Mouse (Mus musculus) spleen, adult 18-20 months (tissue): ENCODE data around the gene Tlk1.

Source experiments
- DNase-seq, 2 experiments: peaks; one replicate each; pipeline ENCODE4 v3.0.0; 2022; ENCODE audit warnings: mixed read lengths in 2 of 2

The Tlk1 gene

DNA sequence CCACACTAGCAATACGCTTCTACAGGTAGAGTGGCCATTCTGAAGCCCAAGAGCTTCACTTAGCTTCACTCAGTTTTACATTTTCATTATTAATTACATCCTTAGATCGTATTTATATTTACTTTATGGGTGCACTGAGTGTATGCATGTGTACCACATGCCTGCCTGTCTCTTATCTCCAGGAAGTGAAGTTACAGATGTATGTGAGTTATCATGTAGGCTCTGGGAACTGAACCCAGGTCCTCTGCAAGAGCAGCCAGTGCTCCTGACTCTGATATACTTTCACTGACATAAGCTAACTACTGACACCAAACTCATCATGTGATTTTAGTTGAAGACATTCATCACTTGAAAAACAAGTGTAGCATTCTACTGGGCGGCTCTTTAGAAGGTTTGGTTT is 36.2 kb downstream of the Tlk1 start:
- DNase-seq: no peak

DNA sequence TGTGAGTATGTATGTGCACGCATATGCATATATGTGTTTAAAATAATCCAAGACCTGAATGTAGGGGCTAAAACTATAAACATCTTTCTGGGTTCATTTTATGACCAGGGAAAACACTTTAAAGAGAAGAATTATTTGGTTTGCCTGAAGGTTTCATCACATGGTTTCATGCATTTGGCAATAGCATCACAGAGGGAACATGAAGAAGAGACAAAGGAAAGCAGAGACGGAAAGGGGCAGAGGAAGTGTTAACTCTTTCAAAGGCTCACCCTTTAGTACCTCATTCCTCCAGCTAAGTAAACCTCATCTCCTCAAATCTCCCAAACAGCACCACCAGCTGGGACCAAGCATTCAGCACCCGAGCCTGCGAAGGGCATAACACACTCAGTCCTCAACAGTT is 41.1 kb downstream of the Tlk1 start:
- no peak for DNase-seq

DNA sequence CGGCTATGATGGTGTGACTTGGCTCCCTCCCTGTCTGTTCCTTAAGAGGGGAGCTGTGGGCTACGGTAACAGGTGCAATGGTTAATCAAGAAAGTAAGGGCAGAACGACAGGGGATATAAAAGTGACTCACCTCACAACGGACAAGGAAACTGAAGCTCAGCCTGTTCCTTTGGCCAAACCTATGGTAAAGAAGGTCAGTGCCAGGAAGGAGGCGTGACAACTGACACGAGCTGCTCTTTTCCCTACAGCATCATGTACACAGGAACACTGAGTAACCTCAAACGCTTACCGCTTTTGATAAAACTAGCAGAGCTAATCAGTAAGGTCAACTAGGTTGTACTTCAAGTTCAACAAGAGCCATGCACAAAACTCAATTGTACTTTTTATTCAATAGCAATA is 42.0 kb downstream of the Tlk1 start:
- no peak for DNase-seq

DNA sequence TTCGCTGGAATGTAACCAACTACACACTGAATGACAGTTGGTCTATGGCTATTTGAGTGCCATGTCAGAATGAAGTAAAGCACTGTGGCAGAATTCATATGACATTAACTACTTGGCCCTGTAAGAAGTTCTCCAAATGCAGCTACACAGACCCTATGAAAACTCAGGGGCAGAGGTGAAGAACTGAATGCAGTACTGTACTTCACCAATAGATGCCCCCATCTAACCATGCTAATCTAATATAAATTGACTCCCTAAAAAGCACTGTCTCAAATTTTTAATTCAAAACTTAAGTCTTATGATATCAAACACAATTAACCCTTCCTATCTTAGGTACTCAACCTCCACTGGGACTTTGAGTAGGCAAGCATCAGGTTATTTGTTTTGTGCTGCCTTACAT is 45.9 kb downstream of the Tlk1 start:
- DNase-seq: no peak

DNA sequence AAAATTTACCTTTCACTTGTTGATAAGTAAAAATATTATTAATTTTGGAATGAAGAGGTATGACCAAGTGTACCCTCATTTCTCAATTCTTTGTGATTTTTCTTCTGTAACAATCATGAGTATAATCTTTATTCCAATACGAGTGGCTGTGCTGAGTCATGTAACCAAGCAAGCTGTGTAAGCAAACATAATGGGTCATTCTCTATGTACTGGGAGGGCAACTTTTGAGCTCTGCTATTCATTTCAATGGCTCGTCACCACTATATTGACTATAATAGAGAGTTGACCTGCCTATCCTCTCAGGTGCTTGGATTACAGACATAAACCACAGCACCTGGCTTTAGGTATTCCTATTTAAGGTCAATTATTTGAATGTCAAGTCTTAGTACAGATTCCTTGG is 48.8 kb downstream of the Tlk1 start:
- no peak for DNase-seq

DNA sequence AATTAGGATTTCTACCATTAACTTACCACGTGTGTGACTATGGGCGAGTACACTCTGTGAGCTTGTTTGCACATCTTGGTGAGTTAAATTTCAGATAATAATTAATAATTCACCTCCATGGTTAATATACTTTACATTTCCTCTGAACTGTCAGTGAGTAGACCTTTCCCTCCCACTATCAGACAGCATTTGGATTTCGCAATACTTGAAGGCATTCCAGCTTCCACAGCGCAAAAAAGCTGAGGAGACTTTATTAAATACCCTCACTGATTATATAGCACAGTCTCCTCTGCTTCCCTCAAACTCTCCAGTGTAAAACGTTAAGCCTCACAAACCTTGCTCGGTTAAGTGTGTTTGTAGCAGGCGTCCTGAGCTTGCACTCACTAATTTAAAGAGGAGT is 60.8 kb downstream of the Tlk1 start:
- no peak for DNase-seq

DNA sequence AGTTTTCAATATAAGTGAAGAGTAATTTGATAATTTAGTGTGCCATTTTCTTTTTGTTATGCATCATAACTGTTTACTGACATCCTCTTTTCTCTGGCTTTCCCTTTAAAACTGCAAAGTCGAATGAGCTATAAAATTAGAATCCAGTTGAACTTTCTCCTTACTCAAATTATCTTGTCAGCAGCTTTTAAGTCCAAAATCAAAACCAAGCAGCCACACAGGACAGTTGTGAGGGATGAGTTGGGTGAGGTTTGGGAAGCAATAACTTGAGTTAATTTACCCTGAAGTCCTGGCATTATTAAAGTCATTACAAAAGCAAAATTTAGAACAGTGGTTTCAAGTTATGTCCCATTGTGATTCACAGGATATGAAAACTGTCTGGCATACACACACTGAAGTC is 62.8 kb downstream of the Tlk1 start:
- DNase-seq: no peak

DNA sequence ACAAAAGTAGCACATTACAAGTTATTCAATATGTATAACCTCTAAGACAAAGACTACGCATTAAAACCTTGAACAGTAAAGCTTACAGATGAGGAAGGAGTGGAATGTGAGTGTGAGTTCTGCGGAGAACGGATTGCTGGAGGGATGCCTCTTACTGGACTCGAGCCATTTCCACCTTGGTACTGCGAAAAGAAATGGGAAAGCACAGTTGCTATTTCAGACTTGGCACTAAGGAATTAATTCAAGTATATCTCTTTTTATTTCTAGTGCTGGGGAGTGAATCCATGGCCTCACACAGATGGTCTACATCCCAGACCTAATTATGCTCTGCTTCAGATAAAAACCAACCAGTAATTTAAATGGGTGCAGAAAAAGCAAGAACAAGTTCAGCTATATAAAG is 73.4 kb downstream of the Tlk1 start:
- DNase-seq: no peak

DNA sequence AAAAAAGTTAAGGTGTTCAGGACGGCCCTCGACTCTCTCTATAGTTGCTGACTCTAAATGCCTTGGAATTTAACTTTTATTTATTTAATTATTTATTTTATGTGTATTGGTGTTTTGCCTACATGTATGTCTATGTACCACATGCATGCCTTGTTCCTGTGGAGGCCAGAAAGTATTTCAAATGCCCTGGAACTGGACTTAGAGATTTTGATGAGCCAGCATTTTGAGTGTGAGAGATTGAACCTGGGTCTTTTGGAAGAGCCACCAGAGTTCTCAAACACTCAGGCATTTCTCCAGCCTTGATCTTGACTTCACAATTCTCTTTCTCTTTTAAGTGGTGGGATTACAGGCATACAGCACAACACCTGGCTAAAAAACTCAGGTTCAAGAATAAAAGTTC is 73.9 kb downstream of the Tlk1 start:
- no peak for DNase-seq

DNA sequence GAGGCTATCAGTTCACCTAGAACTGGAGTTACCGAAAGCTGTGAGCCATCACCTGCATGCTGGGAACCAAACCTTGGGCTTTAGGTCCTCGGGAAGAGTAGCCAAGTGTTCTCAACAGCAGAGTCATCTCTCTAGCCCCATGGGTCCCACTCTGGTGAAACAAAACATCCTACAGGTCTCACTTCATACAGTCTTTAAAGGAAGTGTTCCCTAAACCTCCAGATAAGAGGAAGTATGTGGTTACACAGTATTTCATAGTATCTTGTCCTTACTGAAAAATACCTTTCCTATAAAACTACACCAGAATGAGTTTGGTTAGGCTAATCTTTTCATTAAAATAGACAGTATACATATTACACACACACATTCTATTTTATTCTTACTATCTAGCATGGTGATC is 82.9 kb downstream of the Tlk1 start:
- DNase-seq: no peak

DNA sequence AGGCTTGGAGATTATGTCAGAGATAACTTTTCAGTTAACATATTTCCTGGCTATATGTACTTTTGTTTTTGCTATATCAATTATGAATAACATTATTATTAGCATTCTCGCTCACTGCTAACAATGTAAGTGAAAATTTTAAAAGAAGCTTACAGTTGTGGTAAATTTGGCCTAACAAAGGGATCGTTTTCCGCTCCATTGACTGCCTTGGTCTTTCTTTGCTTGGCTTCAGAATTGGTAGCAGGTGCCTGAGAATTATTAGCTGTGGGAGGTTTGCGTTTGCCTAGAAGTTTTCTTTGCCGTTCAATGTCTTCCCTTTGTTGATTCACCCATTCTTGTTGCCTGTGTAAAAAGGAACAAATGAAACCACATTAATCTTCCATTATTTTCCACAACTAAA is 83.6 kb downstream of the Tlk1 start:
- DNase-seq: no peak

DNA sequence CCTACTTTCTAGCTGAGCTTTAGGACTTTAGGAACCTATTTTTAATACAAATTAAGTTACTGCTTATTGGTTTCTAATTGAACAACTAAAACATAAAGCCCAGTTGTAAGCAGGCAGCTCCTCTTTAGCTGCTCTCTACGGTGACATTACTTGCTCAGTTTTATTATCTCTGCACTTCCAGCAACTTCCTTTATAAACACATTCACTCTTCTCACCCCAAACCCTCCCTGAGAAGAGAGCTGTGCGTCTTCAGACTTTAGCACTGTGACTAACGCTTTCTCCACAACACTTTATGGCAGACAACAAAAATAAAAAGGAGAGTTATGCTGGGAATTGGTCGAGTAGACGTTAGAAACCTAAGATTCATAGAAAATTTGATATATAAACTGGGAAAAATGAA is 89.5 kb downstream of the Tlk1 start:
- DNase-seq: no peak

DNA sequence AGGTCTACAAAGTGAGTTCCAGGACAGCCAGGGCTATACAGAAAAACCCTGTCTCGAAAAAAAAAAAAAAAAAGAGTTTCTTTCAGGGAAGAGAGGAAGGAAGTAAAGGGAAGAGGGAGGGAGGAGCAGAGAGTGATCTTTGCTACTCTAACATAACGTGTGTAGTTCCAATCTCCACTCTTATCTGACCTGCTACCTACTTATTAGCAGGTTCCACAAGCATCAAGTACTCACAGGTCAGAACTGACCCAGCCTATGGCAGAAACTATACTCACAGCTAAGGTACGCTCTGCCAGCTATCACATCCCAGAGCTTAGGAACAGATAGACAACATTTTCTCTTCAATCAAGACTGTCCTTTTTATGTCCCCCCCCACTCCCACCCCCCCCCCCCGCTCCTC is 90.0 kb downstream of the Tlk1 start:
- no peak for DNase-seq

DNA sequence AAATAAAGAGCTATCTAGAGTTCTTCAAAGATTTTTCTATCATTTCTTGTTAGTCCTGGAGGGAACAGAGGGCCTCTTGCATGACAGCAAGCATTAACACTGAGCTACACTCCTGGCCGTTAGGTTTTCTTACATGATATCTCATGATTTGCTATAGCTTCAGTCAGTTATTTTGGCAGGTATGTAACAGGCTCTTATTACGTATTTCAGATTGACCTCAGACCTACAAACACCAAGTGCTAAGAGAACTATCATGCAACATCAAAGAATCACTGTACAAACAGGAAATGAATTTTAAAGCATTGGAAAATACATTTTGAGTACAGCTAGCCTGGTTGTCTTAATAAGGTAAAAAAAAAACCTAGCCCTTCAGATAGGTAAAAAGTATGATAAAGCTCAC is 98.4 kb downstream of the Tlk1 start:
- DNase-seq: no peak

DNA sequence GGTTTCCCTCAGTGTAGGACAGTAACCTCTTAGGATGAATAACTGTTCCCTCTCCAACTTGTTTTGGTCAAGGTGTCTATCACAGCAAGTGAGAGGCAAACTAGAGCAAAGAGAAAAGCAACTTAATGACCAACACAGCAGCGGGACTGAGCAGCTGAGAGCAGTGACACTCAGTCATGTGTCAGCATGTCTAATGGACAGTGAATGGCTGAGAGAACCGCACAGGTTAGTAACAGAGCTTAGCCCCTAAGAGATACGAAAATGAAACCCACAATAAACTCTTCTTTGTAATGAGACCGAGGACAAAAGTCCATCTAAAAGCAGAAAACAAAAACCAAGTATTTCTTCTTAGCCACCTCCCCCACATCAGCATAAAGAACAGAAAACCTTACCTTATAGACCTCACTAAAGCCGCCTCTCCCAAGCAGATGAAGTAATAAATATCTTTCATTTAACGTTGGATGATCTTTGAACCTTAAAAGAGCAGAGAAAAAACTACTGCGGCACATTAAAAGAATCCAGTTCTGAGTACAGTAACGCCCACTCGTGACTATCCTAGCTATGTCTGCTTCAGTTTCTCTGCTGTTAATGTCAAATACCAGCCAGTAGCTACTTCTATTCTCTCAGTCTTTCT is 101.8 kb downstream of the Tlk1 start:
- DNase-seq: no peak

DNA sequence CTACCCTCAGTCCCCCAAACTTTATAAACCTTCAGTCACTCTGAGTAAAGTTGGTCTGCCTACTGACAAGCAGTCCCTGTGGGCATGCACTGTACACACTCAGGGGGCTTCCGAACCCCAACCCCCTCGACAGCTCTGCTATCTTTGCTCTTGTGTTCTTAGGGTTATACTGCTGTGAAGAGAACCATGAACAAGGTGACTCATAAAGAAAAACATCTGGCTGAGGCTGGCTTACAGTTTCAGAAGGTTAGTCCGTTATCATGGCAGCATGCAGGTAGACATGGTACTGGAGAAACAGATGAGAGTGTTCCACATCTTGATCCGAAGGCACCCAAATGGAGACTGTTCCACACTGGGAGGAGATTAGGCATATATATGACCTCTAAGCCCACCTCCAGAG is 114.7 kb downstream of the Tlk1 start:
- DNase-seq: no peak

DNA sequence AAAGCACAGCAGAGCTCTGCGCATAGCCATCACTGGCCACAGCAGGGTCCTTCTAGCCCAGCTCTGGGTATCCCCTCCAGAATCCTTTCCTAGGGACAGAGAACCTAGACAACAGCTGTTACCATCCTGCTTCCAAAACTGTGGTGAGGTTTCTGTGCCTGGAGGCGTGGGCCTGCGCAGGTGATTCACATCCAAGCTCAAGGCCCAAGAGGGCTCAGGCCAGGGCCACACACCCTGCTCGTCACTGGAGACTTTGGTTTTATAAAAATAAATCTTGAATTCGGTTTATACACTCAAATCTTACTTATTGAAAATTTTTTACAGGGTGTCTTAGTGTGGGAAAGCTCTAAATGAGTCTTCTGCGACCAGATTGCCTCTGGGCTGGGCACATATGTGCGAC is 115.3 kb downstream of the Tlk1 start:
- DNase-seq: no peak

DNA sequence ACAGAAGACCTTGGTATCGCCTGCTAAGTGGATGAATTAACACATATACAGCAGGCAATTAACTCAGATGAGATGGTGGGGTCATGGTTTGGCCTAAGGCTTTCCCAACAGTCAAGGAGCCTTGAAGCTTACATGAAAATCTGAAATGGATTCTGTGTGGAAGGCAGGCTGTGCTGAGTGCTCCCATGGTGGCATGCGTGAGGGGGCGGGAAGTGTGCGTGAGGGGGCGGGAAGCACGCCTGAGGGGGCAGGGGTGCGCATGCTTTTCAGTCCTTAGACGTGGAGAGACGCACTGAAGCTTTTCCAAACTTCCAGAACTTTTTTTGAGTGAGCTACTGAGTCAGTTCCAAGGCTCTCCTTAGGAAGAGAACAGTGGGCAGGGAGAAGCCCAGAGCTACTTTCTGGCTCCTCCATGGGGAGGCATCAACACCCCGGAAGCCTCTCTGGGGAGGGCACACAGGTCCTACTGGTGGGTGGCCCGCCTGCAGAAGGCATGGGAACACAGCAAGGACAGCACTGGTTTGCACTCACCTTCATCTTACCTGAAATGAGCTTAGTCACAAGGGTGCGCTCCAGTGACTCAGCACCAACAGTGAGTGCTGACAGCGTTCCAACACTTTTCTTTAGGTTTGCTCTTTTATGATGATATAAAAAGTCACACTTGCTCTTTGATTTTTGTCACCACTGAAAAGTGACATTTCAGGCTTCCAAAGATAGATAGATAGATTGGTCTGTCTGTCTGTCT is 116.4 kb downstream of the Tlk1 start:
- no peak for DNase-seq

DNA sequence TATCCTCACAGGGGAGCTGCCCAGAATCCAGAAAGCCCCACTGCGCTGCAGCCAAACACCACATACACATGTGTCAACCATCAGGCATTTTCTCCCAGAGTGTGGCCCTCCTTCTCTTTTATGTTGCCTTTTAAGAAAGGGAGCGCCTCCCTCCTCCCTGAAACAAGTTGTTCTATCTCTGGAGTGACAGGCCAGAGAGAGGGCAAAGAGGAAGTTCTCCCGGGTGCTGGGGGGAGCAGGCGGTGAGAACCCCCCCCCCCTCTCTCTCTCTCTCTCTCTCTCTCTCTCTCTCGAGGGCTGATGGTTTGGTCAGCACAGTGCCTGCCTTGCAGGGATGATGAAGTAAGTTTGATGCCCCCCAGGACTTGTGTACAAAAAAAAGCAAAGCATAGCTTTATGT is 123.1 kb downstream of the Tlk1 start:
- no peak for DNase-seq

DNA sequence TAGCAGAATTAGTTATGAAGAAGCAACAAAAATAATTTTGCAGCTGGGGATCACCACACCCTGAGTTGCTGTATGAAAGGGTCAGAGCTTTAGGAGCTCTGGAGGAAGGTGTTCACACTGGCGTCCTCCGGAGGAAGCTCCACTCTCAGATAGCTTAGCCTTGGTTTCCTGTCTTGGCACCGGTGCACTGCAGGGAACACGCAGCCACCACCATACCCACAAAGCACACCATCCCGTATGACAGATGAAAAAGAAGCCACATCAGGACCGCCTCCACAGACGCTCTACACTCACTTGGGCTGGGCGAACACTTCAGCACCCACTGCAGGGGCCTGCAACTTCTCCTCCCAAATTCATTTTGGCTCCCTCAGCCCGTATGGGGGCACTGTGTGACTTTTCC is 124.0 kb downstream of the Tlk1 start:
- no peak for DNase-seq

DNA sequence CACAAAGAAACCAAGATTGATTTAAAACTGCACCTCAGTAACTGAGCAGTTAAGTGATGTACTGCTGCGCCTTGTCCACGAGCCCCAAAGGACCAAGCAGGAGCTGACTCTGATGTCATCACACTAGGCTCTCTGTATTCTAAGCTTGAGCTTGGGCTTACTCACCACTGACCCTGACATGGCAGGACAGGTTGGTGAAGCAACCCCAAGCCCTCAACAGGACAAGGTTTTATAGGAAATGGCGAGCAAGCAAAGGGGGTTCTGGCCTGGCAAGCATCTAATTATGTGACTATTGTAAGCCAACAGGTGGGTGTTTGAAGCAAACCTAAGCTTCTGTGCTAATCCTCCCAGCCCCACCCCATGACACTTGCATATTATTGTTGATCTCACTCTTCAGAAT is 124.7 kb downstream of the Tlk1 start:
- DNase-seq: no peak

DNA sequence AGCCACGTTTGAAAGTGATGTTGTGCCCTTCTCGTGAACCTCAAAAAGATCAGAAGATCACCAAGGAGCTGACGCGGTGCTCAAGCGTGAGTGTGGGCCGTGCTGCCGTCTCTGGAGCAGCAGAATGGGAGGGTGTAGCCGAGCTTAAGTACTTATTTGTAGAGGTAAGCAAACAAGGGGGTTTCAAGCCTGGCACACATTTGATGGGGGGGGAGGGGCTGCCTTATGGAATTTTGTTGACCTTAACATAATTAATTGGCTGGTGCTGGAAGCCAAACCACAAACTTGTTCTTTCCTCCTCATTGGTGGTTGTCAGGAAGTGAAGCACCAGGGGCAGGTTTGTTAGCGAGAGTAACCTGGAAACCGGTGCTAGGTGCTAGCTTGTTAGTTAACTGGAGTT is 129.8 kb downstream of the Tlk1 start:
- DNase-seq: no peak

DNA sequence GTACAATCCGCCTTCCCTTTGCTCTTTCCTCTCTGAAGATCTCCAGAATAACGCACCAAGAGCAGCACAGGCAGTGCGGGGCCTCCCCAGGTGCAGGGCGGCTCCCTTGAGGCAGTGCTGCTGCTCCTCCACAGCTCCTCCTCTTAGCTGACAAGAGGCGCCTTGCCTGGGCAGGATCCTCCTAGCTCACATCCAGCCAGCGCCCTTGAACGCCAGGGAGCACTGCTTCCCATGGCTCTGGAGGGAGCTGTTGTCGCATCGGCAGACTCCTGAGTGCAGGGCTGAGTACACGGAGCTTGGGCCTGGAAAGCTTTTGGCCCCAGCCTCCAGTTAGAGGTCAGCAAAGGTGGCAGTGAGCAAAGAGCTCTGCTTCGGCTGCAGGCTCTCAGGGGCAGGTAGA is 135.3 kb downstream of the Tlk1 start:
- no peak for DNase-seq

DNA sequence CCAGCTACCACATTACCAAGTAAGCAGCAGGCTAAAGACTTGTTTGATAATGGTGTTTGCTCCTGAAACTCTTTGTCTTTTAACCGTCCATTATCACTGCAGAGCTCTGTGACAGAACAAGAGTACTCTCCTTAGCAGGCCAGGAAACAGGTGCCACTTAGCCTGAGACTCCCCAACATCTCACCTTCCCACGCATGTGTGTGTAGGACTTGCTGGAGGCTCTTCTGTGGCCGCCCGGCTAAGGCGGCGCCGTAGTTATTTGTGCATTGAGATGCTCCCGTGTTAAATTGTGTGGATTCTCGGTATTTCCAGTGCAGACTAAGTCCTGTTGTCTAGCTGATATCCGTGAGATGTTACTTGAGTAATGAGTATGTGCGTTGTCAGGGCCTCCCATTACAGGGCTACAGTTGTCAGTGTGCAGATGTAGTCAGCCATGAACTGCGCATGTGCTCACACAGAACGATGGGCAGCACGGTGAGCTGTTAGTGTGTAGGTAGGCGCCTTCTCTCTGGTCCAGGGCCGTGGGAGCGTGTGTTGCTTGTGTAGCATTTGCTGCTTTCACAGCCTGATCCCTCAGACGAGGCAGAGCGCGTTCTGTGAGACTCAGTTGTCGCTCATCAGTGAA is 137.0 kb downstream of the Tlk1 start:
- no peak for DNase-seq

DNA sequence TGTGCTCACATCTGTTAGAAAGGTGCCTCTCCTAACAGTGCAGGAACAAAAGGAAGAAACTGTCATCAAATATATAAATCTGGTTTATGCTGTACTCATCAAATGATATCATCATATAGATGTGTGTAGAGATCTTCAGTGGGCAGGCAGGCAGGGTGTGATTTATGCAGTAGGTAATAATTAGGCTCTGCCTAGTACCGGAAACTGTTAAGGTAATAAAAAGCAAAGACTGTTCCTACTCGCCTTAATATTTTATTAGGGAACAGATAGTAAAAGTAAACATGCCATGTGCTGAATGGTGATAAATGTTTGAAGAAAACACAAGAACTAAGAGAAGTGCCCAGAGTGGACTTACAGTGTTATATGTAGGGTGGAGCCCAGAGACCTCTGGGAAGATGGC is 143.2 kb downstream of the Tlk1 start:
- DNase-seq: no peak
